In the genomic region with DNA sequence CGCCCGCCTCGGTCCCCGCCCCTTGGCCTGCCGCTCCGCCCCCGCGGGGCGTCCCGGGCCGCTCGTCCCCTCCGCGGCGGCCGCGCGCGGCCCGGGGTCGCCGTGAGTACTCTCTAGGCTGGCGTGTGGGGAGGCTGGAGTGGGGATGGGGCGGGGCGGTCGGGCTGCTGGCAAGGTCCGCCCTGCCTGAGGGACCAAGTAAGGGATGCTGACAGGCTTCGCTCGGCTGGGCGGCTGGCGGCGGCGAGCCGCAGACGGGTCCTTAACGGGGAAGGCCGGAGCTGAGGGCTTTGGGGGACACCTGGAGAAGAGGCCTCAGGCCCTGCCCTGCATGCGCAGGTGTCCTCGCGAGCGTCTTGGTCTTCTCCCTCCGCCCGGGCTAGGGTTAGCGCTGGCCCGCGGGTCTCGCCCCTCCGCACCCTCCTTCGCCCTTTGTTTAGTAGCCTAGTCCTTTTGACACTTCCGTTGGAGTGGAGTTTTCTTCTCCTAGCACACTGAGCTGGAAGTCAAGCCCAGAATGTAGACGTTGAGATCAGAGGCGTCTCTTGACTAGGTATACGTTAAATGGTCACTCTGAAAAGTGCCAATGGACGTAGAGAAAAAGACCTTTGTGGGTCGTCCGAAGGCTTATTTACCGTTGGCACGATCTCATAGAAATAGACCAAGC, we compare ENCODE assay signal across 8 mouse cellular contexts. TPM values are rescaled to one million over a fixed set of nuclear protein-coding genes. Genes with fewer than 3 reads are reported as not detected.
DNase-seq lines count a peak whose midpoint lies in the region; ATAC-seq and TF ChIP-seq lines count a peak whose summit lies in the region.

No protein-coding gene starts in this region.

- H3K27me3 ChIP-seq in thymus, adult 2 months (ENCODE audit: control insufficient read depth, insufficient read depth, low read length): no peaks in the 10 kb centered on the region
- no peaks in the 10 kb centered on the region for H3K27me3 ChIP-seq in hindbrain, embryonic 14.5 days (ENCODE audit: control insufficient read depth, insufficient read depth, low read length)
- peaks cover 5% of the 10 kb centered on the region for H3K27me3 ChIP-seq in megakaryocyte, embryonic 14.5 days (replicated peaks)

- peak; percentile 91; the same call in 1 of the 2 replicates for ATAC-seq in hindbrain, embryonic 14.5 days (ENCODE audit: low FRiP score)

- H3K36me3 ChIP-seq in thymus, adult 2 months (ENCODE audit: control insufficient read depth, insufficient read depth, low read length): peaks cover 2% of the 10 kb centered on the region; the same call in 1 of the 2 replicates
- H3K36me3 ChIP-seq in hindbrain, embryonic 14.5 days (replicated peaks; ENCODE audit: control insufficient read depth, insufficient read depth): peaks cover 11% of the 10 kb centered on the region
- peaks cover 17% of the 10 kb centered on the region for H3K36me3 ChIP-seq in megakaryocyte, embryonic 14.5 days (replicated peaks; ENCODE audit: low read length)

- H3K4me2 ChIP-seq in hindbrain, embryonic 14.5 days (replicated peaks): peak overlapping the region; percentile 79

- WGBS in thymus, adult 2 months: under 1% methylated on average over 52 of the region's 58 CpGs
- WGBS in hindbrain, embryonic 14.5 days: under 1% methylated on average over 52 of the region's 58 CpGs

- no peak overlapping the region for H3K27ac ChIP-seq in thymus, adult 2 months (ENCODE audit: control insufficient read depth, insufficient read depth, low read length)
- H3K27ac ChIP-seq in hindbrain, embryonic 14.5 days: peak overlapping the region; percentile 92

- TF ChIP-seq POLR2A in thymus, adult 2 months (IDR thresholded peaks at IDR 0.05; ENCODE audit: control insufficient read depth, extremely low read depth, insufficient read depth, low read length, poor library complexity): peak; percentile 86; the same call in 1 of the 2 replicates

- peak overlapping the region; percentile 92 for H3K9ac ChIP-seq in hindbrain, embryonic 14.5 days

- DNase-seq in cerebellum, adult 9-10 months: peak; percentile 51
- no peak for DNase-seq in cerebellum, adult 9-11 months
- peak; percentile 50 for DNase-seq in thymus, adult 2 months
- DNase-seq in thymus, postnatal 14 days: no peak
- DNase-seq in hindbrain, embryonic 14.5 days (ENCODE audit: low spot score): no peak
- DNase-seq in spleen, adult 12 weeks (ENCODE audit: low spot score): no peak
- no peak for DNase-seq in cerebellum, adult 11-12 months

- H3K4me1 ChIP-seq in thymus, adult 2 months (replicated peaks; ENCODE audit: control insufficient read depth, insufficient read depth, low read length): 0 out of 2 replicates have a peak, but pooled peaks cover 2% of the 10 kb centered on the region
- H3K4me1 ChIP-seq in hindbrain, embryonic 14.5 days (replicated peaks; ENCODE audit: control insufficient read depth, insufficient read depth, low read length): peaks cover 27% of the 10 kb centered on the region
- peaks cover 44% of the 10 kb centered on the region for H3K4me1 ChIP-seq in megakaryocyte, embryonic 14.5 days

- no peak for TF ChIP-seq CTCF in thymus, adult 2 months (IDR thresholded peaks at IDR 0.05; ENCODE audit: borderline replicate concordance, control insufficient read depth, extremely low read depth, insufficient read depth, low read length, poor library complexity)

- peak overlapping the region; percentile 72 for H3K4me3 ChIP-seq in thymus, adult 2 months (ENCODE audit: control insufficient read depth, insufficient read depth, low read length)
- peak overlapping the region; percentile 88 for H3K4me3 ChIP-seq in hindbrain, embryonic 14.5 days (replicated peaks; ENCODE audit: low read length)
- peak overlapping the region; percentile 92 for H3K4me3 ChIP-seq in megakaryocyte, embryonic 14.5 days (replicated peaks)

- H3K9me3 ChIP-seq in hindbrain, embryonic 14.5 days (ENCODE audit: control insufficient read depth, low read length): no peaks in the 10 kb centered on the region
- no peaks in the 10 kb centered on the region for H3K9me3 ChIP-seq in megakaryocyte, embryonic 14.5 days

RNA-seq across cellular contexts. Expression of a gene that starts 0.4 kb away (rescaled TPM):
- 45.3 and 62.9 TPM in 2 replicates for polyA plus RNA-seq in thymus, adult 2 months (2012; rRNA removed)
- polyA plus RNA-seq in hindbrain, embryonic 14.5 days (2014; fragmentation: Nextera tagmentation; extraction: Ambion mirVana): 216 and 219 TPM in 2 replicates
- polyA plus RNA-seq in megakaryocyte, embryonic 14.5 days (2012; ENCODE audit: insufficient read depth, low replicate concordance): 5.5 and 6.2 TPM in 2 replicates

RNA-seq across cellular contexts. Expression of a gene that starts 38.7 kb away (rescaled TPM):
- polyA plus RNA-seq in thymus, adult 2 months (2012; rRNA removed): 916 and 1,063 TPM in 2 replicates
- 861 and 971 TPM in 2 replicates for polyA plus RNA-seq in hindbrain, embryonic 14.5 days (2014; fragmentation: Nextera tagmentation; extraction: Ambion mirVana)
- polyA plus RNA-seq in megakaryocyte, embryonic 14.5 days (2012; ENCODE audit: insufficient read depth, low replicate concordance): 2,403 and 2,627 TPM in 2 replicates

RNA-seq across cellular contexts. Expression of a gene that starts 39.7 kb away (rescaled TPM):
- 0.10 TPM in 1 of 2 replicates, not detected in the other for polyA plus RNA-seq in thymus, adult 2 months (2012; rRNA removed)
- 35.8 and 36.0 TPM in 2 replicates for polyA plus RNA-seq in hindbrain, embryonic 14.5 days (2014; fragmentation: Nextera tagmentation; extraction: Ambion mirVana)
- 2.1 TPM in 1 of 2 replicates, not detected in the other for polyA plus RNA-seq in megakaryocyte, embryonic 14.5 days (2012; ENCODE audit: insufficient read depth, low replicate concordance)

Comparison
In these comparisons a context has a peak if more than half of its experiments do, and no peak if none do; other contexts are left out.
1. DNase-seq: peak in cerebellum, adult 9-10 months (single experiment) and thymus, adult 2 months (single experiment); none in cerebellum, adult 9-11 months (single experiment), thymus, postnatal 14 days (single experiment), hindbrain, embryonic 14.5 days (single experiment), spleen, adult 12 weeks (single experiment) and cerebellum, adult 11-12 months (single experiment).
2. RNA of a gene that starts 39.7 kb away (polyA plus RNA-seq): 35.8 to 36.0 TPM in hindbrain, embryonic 14.5 days; 0.10 TPM in thymus, adult 2 months and 2.1 TPM in megakaryocyte, embryonic 14.5 days; every median in the first group is over 10 times any median in the second.
3. Peak in every context shown above with its lines, with median percentiles within 50 percentile points of each other: H3K4me3 ChIP-seq.